Mouse (Mus musculus) MEL (cell line): ENCODE results near the gene Tmem231.

Experiments used
- CTCF ChIP-seq, 3 experiments: IDR thresholded peaks in 2 of 3; conservative IDR thresholded peaks in 1 of 3; 2 replicates each; pipeline ENCODE4 v1.5.1; 2011 to 2012; ENCODE audit warnings: low read length in 3 of 3, low read depth in 2 of 3, mild to moderate bottlenecking in 2 of 3, improper control_type of control experiment in 1 of 3, inconsistent platforms in 1 of 3, mixed read lengths in 1 of 3, moderate library complexity in 1 of 3; ENCODE audit not compliant: control insufficient read depth in 1 of 3, insufficient read depth in 1 of 3, poor library complexity in 1 of 3, severe bottlenecking in 1 of 3
- GABPA ChIP-seq: IDR thresholded peaks from 2 replicates; pipeline ENCODE4 v1.6.1; 2012; ENCODE audit warnings: low read depth, mild to moderate bottlenecking, inconsistent platforms, low read length, improper control_type of control experiment, moderate library complexity
- GATA1 ChIP-seq: IDR thresholded peaks from 2 replicates; pipeline ENCODE4 v1.6.1; 2011; ENCODE audit warnings: low read depth, low read length, improper control_type of control experiment
- HCFC1 ChIP-seq: IDR thresholded peaks from 2 replicates; pipeline ENCODE4 v1.6.1; 2012; ENCODE audit warnings: low read depth, mild to moderate bottlenecking, inconsistent platforms, low read length, improper control_type of control experiment, moderate library complexity
- JUND ChIP-seq: IDR thresholded peaks from 2 replicates; pipeline ENCODE4 v1.6.1; 2011; ENCODE audit warnings: low read depth, mild to moderate bottlenecking, improper control_type of control experiment, low read length
- KAT2A ChIP-seq: conservative IDR thresholded peaks from 2 replicates; pipeline ENCODE4 v1.6.1; 2012; ENCODE audit warnings: low read depth, low read length, improper control_type of control experiment, inconsistent platforms
- MAX ChIP-seq: IDR thresholded peaks from 2 replicates; pipeline ENCODE4 v1.6.1; 2011; ENCODE audit warnings: low read length, improper control_type of control experiment
- MXI1 ChIP-seq: IDR thresholded peaks from 2 replicates; pipeline ENCODE4 v1.6.1; 2011; ENCODE audit warnings: mild to moderate bottlenecking, low read depth, low read length, improper control_type of control experiment
- NELFE ChIP-seq: IDR thresholded peaks from 2 replicates; pipeline ENCODE4 v1.6.1; 2011; ENCODE audit warnings: low read depth, low read length, improper control_type of control experiment
- POLR2A ChIP-seq, 2 experiments: IDR thresholded peaks; 2 replicates each; pipeline ENCODE4 v1.6.1; 2011 to 2012; ENCODE audit warnings: low read length in 2 of 2, mild to moderate bottlenecking in 2 of 2, control low read depth in 1 of 2, improper control_type of control experiment in 1 of 2, low read depth in 1 of 2, moderate library complexity in 1 of 2; ENCODE audit not compliant: control insufficient read depth in 1 of 2, insufficient read depth in 1 of 2, poor library complexity in 1 of 2
- RCOR1 ChIP-seq: IDR thresholded peaks from 2 replicates; pipeline ENCODE4 v1.6.1; 2012; ENCODE audit warnings: low read depth, mild to moderate bottlenecking, inconsistent platforms, low read length, improper control_type of control experiment
- ZC3H11A ChIP-seq: IDR thresholded peaks from 2 replicates; pipeline ENCODE4 v1.6.1; 2012; ENCODE audit warnings: low read depth, mild to moderate bottlenecking, inconsistent platforms, low read length, improper control_type of control experiment
- ZKSCAN1 ChIP-seq: IDR thresholded peaks from 2 replicates; pipeline ENCODE4 v1.6.1; 2012; ENCODE audit warnings: low read depth, mild to moderate bottlenecking, inconsistent platforms, low read length, improper control_type of control experiment, moderate library complexity

- no peak for TF ChIP-seq CTCF (IDR thresholded peaks at IDR 0.05 in 2 of 3, conservative IDR thresholded peaks at IDR 0.05 in 1 of 3; ENCODE audit: control insufficient read depth in 1 of 3, insufficient read depth in 1 of 3, low read depth in 2 of 3, low read length in 3 of 3, poor library complexity in 1 of 3, severe bottlenecking in 1 of 3)
- TF ChIP-seq RCOR1: no peak
- TF ChIP-seq MXI1: no peak
- TF ChIP-seq JUND: no peak
- TF ChIP-seq ZC3H11A: no peak
- TF ChIP-seq POLR2A (IDR thresholded peaks at IDR 0.05; ENCODE audit: control insufficient read depth in 1 of 2, insufficient read depth in 1 of 2, low read depth in 1 of 2, low read length in 2 of 2, poor library complexity in 1 of 2): no peak
- no peak for TF ChIP-seq GATA1
- TF ChIP-seq NELFE: no peak
- TF ChIP-seq HCFC1: no peak
- no peak for TF ChIP-seq GABPA
- TF ChIP-seq MAX: no peak
- no peak for TF ChIP-seq ZKSCAN1
- no peak for TF ChIP-seq KAT2A
These were observed 42.0 kb upstream of the Tmem231 start for GRCm38 (mm10) chr8:111975706-111976105.
